Mouse (Mus musculus): ENCODE measurements around the gene Bhlhb9.
"Not testable (repeated sequence)": the region's sequence is repeated elsewhere in the genome, so short reads cannot be mapped to it uniquely, and the experiment has no call there.

The Bhlhb9 gene

GRCm38 (mm10) chrX:135797212-135797644 lies at the start of gene Bhlhb9:
Gene Bhlhb9, plus strand, starts transcription at chrX:135797594.
- DNase-seq: peak; percentile 59 to 69

GRCm38 (mm10) chrX:135752832-135753231 lies 44.6 kb upstream of the Bhlhb9 start:
- peak; percentile 72 to 81 for DNase-seq

- DNase-seq: peak; percentile 34 to 46
Measured at GRCm38 (mm10) chrX:135761707-135762106, 35.7 kb upstream of the Bhlhb9 start.

GRCm38 (mm10) chrX:135768043-135768548 lies 29.3 kb upstream of the Bhlhb9 start:
- DNase-seq: no peak

GRCm38 (mm10) chrX:135768565-135768964 lies 28.8 kb upstream of the Bhlhb9 start:
- no peak for DNase-seq

DNA sequence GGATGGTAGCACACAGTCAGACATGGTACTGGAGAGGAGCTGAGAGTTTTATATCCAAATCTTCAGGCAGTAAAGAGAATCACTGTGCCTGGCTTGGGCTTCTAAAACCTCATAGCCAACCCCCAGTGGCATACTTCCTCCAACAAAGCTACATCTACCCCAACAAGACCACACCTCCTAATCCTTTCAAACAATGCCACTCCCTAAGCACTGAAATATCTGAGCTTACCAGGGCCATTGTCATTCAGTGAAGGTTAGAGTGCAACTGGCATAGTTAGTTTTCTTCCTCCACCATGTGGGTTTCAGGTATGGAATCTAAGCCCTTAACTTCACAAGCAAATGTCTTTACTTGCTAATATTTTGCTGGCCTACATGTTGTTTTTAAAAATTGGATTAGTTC lies 5.9 kb upstream of the Bhlhb9 start:
- DNase-seq: no peak

GRCm38 (mm10) chrX:135792326-135792725 lies 5.1 kb upstream of the Bhlhb9 start:
- DNase-seq: no peak

GRCm38 (mm10) chrX:135795591-135796304 lies 1.6 kb upstream of the Bhlhb9 start:
- DNase-seq: peak; percentile 55 to 60

DNA sequence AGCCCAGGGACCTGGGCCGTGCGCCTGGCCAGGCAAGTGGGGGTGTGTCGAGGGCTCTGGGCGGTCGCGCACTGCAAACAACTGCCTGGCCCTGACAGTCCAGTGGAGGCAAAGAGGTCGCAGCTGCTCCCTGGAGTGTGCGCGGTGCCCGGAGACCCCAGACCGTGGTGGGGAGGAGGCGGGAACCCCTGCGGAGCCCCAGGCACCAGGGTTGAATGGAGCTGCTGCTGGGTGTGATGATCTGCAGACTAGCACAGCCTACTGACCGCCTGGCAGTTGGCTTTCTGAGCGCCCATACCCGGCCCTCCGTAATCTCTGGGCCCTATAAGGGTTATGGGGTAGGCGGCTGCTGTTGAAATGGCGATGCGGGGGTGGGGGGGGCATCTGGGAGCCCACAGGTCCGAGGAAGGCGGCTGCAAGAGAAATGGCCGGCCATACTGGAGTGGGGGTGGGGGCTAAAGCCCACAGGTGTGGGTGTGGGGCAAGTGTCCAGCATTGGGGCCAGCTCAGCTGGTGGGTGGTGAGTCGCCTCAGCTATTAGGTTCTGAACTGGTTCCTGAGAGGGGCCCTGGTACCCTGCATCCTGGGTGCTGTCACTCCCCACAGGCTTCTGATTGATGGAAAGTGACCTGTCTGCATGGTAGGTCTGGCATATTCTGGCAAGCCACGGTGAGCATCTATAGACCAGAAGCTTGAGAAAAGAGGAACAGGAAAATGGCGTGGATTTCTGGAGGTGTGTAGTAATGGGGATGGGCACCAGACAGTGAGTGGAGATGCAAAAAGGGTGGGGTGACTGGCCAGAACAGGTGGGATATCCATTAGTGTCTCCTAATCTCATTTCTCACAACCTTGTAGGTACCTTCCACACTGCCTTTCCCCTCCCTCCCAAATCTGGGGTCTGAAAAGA lies 836 bp upstream of the Bhlhb9 start:
- DNase-seq: peak; percentile 33 to 49

DNA sequence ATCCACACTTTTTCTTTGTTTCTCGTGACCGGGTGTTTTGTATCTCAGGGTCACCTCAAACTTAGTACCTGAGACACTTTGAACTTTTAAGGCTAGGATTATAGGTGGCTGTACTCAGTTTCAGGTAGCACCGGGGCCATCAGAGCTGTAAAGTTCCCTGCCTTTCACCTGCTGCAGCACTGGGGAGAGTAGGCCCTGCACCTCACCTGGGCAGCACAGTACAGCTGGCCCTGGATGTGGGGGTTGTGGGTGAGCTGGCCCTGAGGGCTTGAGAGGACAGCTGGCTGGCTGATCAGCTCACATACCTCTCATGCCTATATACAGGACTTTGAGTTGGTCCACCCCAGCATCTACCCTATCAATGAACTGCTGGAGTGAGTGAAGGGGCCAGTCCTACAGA lies 6.8 kb downstream of the Bhlhb9 start:
- DNase-seq: no peak

- peak; percentile 55 to 67 for DNase-seq
Measured at GRCm38 (mm10) chrX:135805780-135806179, 8.4 kb downstream of the Bhlhb9 start.

DNA sequence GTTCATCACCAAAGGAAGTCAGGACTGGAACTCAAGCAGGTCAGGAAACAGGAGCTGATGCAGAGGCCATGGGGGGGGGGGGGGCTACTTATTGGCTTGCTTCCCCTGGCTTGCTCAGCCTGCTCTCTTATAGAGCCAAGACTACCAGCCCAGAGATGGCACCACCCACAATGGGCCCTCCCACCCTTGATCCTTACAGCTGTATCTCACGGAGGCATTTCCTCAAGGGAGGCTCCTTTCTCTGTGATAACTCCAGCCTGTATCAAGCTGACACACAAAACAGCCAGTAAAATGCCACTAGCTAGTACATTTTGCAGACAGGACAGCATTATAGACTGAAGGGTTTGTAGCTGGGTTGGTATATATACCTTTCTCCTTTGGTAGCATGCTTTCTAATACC lies 38.5 kb downstream of the Bhlhb9 start:
- DNase-seq: not testable (repeated sequence)

- DNase-seq: no peak
Measured at GRCm38 (mm10) chrX:135837896-135838295, 40.5 kb downstream of the Bhlhb9 start.

- DNase-seq: peak; percentile 55 to 57
Measured at GRCm38 (mm10) chrX:135838521-135839360, 41.3 kb downstream of the Bhlhb9 start, which contains the start of gene Gprasp2. Gene Gprasp2, plus strand, starts transcription at chrX:135839034.

- DNase-seq: peak; percentile 55 to 67
Measured at GRCm38 (mm10) chrX:135839397-135840391, 42.3 kb downstream of the Bhlhb9 start.

GRCm38 (mm10) chrX:135866806-135867205 lies 69.4 kb downstream of the Bhlhb9 start:
- not testable (repeated sequence) for DNase-seq

DNA sequence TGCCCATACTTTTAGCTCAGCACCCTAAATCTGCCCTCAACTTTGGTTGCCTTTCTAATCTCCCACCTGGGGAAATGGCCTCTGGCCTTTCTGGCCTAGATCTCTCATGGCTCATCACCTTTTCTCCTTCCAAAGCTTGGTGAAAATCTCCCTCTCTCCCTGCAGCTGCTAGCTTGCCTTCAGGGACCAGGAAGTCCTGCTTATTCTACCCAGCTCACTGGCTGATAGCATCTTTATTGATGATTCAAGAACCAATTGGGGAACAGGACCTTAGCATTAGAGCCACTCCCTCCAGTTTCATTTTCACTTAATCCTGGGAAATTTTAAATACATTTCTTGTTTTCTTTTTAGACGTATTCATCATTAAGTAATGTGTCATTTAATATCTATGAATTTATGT lies 79.3 kb downstream of the Bhlhb9 start:
- DNase-seq: no peak

DNA sequence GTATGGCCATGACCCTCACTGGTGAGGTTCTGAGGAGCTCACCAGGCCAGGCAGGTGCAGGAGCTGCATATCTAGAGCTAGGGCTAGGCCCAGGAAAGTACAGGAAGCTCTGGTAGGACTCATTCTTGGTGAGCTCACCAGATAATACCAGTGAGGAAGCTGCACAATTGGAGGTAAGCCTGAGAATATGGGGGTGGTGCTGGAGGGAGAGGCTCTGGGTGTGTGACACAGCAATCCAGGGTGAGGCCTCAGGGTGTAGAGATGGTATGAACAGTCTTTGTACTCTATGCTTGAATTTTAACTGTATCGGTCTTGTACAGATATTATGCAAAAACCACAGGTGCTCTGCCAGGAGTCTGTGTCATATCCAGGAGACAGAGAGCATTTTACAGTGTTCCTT lies 82.2 kb downstream of the Bhlhb9 start:
- DNase-seq: no peak

- DNase-seq: peak; percentile 70 to 74
Measured at GRCm38 (mm10) chrX:135885411-135886233, 88.2 kb downstream of the Bhlhb9 start.

DNA sequence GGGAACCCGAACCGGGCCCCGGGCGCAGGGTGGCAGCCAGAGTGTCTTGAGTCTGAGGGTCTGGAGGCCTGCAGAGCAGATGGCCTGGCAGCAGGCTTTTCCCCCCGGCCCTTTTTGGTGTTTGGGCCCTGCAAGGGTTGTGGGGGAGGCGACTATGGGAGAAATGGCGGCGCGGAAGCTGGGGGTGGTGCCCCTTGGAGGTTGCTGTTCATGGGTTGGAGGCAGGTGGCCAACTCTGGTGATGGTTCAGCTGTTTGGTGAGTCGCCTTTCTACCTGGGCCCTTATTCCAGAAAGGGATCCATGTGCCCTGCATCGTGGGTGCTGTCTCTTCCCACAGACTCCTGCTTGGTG lies 88.8 kb downstream of the Bhlhb9 start:
- DNase-seq: peak; percentile 52

Measured in cerebellum, adult 18-20 months (tissue).